Mouse (Mus musculus) midbrain, embryonic 16.5 days (tissue): ENCODE data around the gene Nos3. TPM values are rescaled to one million over a fixed set of nuclear protein-coding genes. Genes with fewer than 3 reads are reported as not detected.

Experiments used
- ATAC-seq: fragments of 200-750 bp; cut with Nextera tagmentation; 2 replicates; pipeline ENCODE4 v1.8.0; 2017; ENCODE audit warnings: moderate TSS enrichment
- H3K27ac ChIP-seq: fragments of 300-500 bp; sonication (generic); 2 replicates; pipeline ENCODE4 v1.5.1; 2014; ENCODE audit warnings: mild to moderate bottlenecking, low read length, mixed read lengths
- H3K27me3 ChIP-seq: fragments of 300-500 bp; sonication (generic); 2 replicates; pipeline ENCODE4 v1.6.1; 2014; ENCODE audit warnings: low read depth, low read length, mixed read lengths; ENCODE audit not compliant: control insufficient read depth, insufficient read depth
- H3K36me3 ChIP-seq: fragments of 300-500 bp; sonication (generic); 2 replicates; pipeline ENCODE4 v1.6.1; 2014; ENCODE audit warnings: mild to moderate bottlenecking, low read length, moderate library complexity, mixed read lengths; ENCODE audit not compliant: control insufficient read depth, insufficient read depth
- H3K4me1 ChIP-seq: fragments of 300-500 bp; sonication (generic); 2 replicates; pipeline ENCODE4 v1.6.1; 2014; ENCODE audit warnings: mild to moderate bottlenecking, low read length, mixed read lengths; ENCODE audit not compliant: control insufficient read depth, insufficient read depth
- H3K4me2 ChIP-seq: fragments of 300-500 bp; sonication (generic); 2 replicates; pipeline ENCODE4 v1.6.1; 2014; ENCODE audit warnings: mild to moderate bottlenecking, low read length, mixed read lengths
- H3K4me3 ChIP-seq: fragments of 300-500 bp; sonication (generic); 2 replicates; pipeline ENCODE4 v1.5.1; 2014; ENCODE audit warnings: low read depth, mild to moderate bottlenecking, low read length, moderate library complexity, mixed read lengths
- H3K9ac ChIP-seq: fragments of 300-500 bp; sonication (generic); 2 replicates; pipeline ENCODE4 v1.6.1; 2014; ENCODE audit warnings: low read depth, low read length, mixed read lengths
- H3K9me3 ChIP-seq: fragments of 300-500 bp; sonication (generic); replicated peaks from 2 replicates; pipeline ENCODE4 v1.6.1; 2014; ENCODE audit warnings: mild to moderate bottlenecking, low read length, mixed read lengths; ENCODE audit not compliant: control insufficient read depth, poor library complexity, severe bottlenecking
- WGBS: fragments of 180-500 bp; shearing (Covaris S2); extraction: QIAGEN DNeasy Blood & Tissue Kit; methylation state at CpG from one replicate; pipeline ENCODE4 v1.1.7; 2014; 5-methylcytosine and 5-hydroxymethylcytosine counted together
- polyA plus RNA-seq: library from polyadenylated mRNA; unstranded; fragments of >200 nt; fragmentation: Nextera tagmentation; extraction: Ambion mirVana; gene quantifications from 2 replicates; pipeline ENCODE4 v1.2.1, GENCODE M21; 2015

Nos3 gene
- polyA plus RNA-seq, 1 experiment from 2014 or later: 8.8 TPM

DNA sequence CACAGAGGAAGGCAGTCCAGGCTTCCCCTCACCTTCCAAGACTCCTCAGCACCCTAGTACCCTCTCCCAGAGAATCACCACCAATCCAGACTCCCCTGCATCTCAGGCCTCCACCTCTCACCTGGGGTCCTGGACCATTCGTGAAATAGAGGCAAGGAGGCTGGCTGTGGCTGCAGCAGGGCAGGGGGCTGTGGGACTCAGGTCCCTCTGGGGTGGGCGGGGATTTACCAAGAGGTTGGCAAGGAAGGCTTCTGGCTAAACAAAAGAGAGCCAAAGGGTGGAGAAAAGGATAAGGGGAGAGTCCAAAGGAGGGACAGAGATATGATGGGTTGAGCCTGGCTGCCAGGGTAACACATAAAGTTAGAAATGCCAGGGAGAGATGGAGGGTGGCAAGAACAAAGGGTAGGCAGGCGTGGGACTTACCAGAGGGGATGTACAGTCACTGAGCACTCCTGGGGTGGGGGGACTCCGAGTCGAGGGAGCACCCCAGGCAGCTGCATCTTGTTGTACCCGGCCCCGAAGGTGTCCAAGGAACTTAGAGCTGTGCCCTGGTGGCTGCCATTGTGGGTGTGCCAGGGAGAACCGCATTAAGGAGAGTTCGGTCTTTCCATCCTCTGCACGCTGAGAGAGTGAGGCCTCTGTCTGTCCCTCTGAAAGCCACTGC is 21.4 kb downstream of the Nos3 start:
- no peaks in the 10 kb centered on the region for H3K9me3 ChIP-seq
- no peak overlapping the region for H3K9ac ChIP-seq
- H3K36me3 ChIP-seq: no peaks in the 10 kb centered on the region
- H3K4me2 ChIP-seq: no peak overlapping the region
- peaks cover 29% of the 10 kb centered on the region for H3K27me3 ChIP-seq
- H3K4me3 ChIP-seq: no peak overlapping the region
- H3K27ac ChIP-seq: no peak overlapping the region
- ATAC-seq: no peak
- peaks cover 25% of the 10 kb centered on the region for H3K4me1 ChIP-seq
- WGBS: 75% methylated on average over 10 of the region's 10 CpGs

DNA sequence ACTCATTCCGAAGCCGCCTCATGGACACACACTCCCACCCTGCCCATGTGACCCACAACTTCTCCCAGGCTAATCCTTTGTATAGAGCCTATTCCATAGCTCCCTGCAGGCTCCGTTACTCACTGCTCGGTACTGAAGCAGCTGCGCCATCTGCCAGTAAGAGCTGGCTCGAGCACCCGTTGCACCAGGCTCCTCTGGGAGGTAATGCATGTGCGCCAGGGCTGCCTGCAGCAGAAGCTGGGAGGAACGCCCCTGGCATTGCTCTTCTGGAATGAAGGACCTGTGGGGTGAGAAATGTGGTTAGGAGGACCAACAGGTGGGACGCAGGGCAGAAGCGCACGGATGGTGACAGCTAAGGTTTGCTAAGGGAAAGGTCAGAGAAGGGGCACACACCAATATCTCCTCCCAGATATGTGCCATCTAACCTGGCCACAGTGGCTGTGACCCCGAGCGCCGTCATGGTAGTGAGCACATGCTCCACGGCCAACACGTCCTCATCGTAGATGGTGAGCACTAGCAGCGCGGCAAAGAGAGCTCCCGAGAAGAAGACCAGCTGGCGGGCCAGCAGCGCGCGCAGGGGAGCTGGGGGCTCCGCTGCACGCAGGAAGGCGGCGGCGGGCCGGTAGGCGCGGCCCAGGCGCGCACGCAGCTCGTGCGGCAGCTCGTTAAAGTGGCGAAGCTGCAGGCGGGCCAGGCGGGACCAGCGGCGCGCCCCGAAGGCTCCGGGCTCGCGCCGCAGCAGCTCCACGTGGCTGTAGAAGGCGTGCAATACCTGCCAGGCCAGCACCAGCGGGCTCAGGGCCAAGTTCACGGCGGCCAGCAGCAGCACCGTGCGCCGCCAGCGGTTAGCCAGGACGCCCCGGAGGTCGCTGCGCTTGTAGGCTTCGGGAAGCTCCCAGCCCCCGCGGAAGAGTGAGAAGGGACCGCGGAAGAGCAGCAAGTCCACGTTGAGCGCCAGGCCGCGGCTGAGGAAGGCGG is 22.9 kb downstream of the Nos3 start:
- peaks cover 23% of the 10 kb centered on the region for H3K4me1 ChIP-seq
- peak overlapping the region; percentile 42 for H3K27ac ChIP-seq
- H3K27me3 ChIP-seq: peaks cover 29% of the 10 kb centered on the region
- peak overlapping the region; percentile 54 for H3K4me3 ChIP-seq
- ATAC-seq: peak; percentile 25; the same call in 1 of the 2 replicates
- H3K4me2 ChIP-seq: peak overlapping the region; percentile 96
- H3K9me3 ChIP-seq: no peaks in the 10 kb centered on the region
- peak overlapping the region; percentile 70 for H3K9ac ChIP-seq
- WGBS: under 1% methylated on average over 68 of the region's 73 CpGs
- H3K36me3 ChIP-seq: no peaks in the 10 kb centered on the region

DNA sequence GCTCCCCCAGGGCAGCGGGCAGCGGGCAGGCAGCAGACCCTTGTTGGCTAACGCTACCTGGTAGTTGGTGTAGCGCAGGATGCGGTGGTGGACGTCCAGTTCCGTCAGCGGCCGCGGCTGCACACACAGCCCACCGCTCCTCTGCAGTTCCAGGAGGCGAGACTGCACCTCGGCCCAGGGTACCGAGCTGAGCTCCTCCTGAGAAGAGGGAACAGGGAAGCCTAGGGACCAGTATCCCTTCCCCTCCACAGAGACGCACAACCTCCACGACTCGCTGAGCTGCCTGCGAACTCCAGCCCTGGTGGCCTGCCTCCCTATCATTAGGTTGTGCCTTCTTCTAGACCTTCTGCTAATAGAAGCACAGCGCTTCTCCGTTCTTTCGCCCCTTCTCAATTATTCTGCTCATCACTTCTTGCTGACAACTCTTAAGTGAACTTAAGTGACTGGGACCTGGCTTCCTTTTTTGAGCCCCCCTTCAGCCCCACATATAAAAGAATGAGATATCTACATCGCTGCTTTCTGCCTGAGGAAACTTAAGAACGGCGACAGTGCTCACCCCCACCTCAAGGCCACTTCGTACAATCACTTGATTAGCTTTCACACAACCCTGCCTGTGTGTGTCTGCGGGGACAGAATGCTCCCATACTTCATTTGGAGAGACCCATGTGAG is 23.8 kb downstream of the Nos3 start:
- Histone ChIP-seq H3K4me2 (peak overlapping the region; percentile 96), H3K36me3 (no peaks in the 10 kb centered on the region), H3K27me3 (peaks cover 29% of the 10 kb centered on the region), H3K4me1 (peaks cover 17% of the 10 kb centered on the region; the same call in 1 of the 2 replicates), H3K9ac (peak overlapping the region; percentile 70), H3K27ac (peak overlapping the region; percentile 42), H3K4me3 (peak overlapping the region; percentile 54), H3K9me3 (no peaks in the 10 kb centered on the region)
- 24% methylated on average over 26 of the region's 26 CpGs for WGBS
- no peak for ATAC-seq

DNA sequence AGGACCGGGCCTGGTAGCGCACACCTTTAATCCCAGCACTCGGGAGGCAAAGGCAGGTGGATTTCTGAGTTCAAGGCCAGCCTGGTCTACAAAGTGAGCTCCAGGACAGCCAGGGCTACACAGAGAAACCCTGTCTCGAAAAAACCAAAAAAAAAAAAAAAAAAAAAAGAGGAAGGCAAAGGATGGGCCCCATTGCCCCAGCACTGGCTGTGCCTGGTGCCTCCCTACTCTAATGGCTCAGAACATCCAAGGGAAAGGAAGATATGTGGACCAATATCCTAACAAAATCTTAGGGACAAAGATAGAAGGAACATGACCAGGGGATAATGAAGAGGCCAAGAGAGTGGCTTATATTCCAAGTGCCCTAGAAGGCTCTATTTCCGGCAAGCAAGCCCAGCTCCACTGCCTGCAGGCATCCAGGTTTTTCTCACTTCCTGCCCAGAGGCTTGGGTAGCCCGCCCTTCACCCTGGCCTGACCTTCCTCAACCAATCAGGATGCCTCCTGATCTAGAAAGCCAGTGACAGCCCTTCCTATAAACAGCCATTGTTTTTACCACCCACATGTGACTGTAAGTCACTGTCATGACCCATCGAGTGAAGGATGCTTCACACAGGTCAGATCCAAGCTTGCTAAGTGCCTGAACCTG is 24.5 kb downstream of the Nos3 start:
- no peak overlapping the region for H3K4me2 ChIP-seq
- peaks cover 13% of the 10 kb centered on the region; the same call in 1 of the 2 replicates for H3K4me1 ChIP-seq
- ATAC-seq: no peak
- no peak overlapping the region for H3K9ac ChIP-seq
- peaks cover 29% of the 10 kb centered on the region for H3K27me3 ChIP-seq
- H3K27ac ChIP-seq: no peak overlapping the region
- H3K9me3 ChIP-seq: no peaks in the 10 kb centered on the region
- no peaks in the 10 kb centered on the region for H3K36me3 ChIP-seq
- WGBS: 62% methylated on average over 6 of the region's 7 CpGs
- H3K4me3 ChIP-seq: no peak overlapping the region

DNA sequence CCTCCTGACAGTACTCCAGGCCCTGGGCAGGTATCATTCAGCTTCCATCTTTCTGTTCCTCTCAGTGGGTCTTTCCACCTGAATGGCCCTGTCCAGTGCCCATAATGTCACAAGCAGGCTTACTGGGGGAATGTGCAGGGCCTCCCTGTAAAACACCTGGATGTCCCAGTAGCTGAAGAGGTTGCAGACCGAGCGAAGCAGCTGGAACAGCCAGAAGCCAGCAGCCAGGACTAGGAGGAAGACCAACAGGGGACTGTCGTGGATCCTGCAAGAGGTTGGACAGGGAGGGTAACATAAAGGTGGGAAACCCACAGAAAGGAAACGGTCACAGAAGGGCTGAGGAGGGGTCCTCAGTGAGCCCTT is 25.0 kb downstream of the Nos3 start:
- no peaks in the 10 kb centered on the region for H3K9me3 ChIP-seq
- H3K9ac ChIP-seq: no peak overlapping the region
- peaks cover 29% of the 10 kb centered on the region for H3K27me3 ChIP-seq
- WGBS: 77% methylated on average over 4 of the region's 4 CpGs
- H3K4me1 ChIP-seq: peaks cover 13% of the 10 kb centered on the region; the same call in 1 of the 2 replicates
- H3K36me3 ChIP-seq: no peaks in the 10 kb centered on the region
- H3K4me3 ChIP-seq: no peak overlapping the region
- no peak for ATAC-seq
- no peak overlapping the region for H3K27ac ChIP-seq
- H3K4me2 ChIP-seq: no peak overlapping the region

DNA sequence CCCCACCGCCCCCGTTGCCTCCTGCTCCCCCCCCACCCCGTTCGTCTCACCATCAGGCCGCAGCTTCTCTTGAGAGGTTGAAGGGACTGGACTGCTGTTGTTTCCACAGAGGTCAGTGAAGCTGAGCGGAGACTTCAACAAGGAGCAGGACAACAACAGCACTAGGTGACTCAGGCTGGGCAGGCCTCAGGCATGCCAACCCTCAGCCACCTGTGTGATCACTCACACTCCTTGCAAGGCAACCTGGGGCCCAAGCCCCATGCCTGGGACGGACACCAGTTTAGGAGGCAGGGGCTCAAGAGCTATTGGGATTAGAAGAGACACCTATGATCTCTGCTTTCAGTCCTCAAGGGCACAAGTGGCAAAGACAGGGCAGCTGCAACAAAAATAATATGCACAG is 27.3 kb downstream of the Nos3 start, which contains the start of gene Atg9b:
Atg9b (minus strand) TSS at position 280 of the 400 bp plus-strand sequence.
- ATAC-seq: no peak
- H3K9me3 ChIP-seq: no peaks in the 10 kb centered on the region
- no peak within 1 kb of the TSS for H3K4me3 ChIP-seq
- WGBS: 86% methylated on average over 7 of the region's 7 CpGs
- no peak within 1 kb of the TSS for H3K27ac ChIP-seq
- peaks cover 16% of the 10 kb centered on the region; the same call in 1 of the 2 replicates for H3K4me1 ChIP-seq
- peaks cover 20% of the 10 kb centered on the region for H3K27me3 ChIP-seq
- no peak within 1 kb of the TSS for H3K4me2 ChIP-seq
- H3K36me3 ChIP-seq: no peaks in the 10 kb centered on the region
- no peak within 1 kb of the TSS for H3K9ac ChIP-seq

DNA sequence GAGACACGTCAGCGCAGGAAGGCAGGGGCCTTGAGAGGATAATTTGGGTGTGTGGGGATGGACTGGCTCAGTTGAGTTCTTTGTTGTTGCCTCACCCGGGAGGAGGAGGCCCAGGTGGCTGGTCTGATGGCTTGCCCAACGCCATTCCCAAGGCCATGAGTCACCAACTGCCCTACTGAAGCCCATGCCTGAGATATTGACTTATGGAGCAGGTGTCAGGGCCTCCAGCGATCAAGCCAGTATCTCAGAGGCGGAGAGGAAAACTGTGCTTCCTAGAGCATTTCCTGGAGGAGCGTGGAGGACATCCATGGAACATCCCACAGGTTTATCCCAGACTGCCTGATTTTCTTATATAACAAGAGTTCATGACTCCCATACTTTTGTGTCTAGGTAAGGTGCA is 28.1 kb downstream of the Nos3 start:
- Histone ChIP-seq H3K4me2 (no peak overlapping the region), H3K36me3 (no peaks in the 10 kb centered on the region), H3K27me3 (peaks cover 11% of the 10 kb centered on the region), H3K27ac (no peak overlapping the region), H3K9ac (no peak overlapping the region), H3K9me3 (no peaks in the 10 kb centered on the region), H3K4me1 (peaks cover 11% of the 10 kb centered on the region; the same call in 1 of the 2 replicates), H3K4me3 (no peak overlapping the region)
- 85% methylated on average over 7 of the region's 7 CpGs for WGBS
- no peak for ATAC-seq

DNA sequence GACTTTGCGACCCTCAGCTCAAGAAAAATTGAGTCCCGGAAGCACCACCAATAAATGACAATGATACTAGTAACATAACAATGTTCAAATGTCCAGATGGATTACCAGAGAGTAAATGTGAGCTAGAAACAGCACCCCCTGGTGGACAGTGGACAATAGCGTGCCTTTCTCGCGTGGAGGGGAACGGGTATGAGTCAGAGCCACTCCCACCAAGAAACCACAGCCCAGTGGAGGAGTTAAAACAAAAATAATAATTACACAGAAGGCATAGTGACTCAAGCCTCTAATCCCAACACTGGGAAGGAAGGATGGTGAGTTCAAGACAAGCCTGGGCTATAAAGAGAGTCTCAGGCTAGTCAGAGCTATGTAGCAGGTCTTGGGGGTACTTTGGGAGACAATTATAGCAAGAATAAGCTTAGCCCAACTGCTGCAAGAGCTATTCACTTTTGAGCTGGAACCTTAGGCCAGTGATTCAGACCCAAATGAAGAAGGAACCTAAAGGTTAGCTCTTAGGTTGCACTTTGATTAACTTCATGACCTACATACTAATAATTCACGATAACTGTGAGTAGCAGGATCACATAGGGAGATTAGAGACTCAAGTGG is 28.9 kb downstream of the Nos3 start, which contains the start of gene Abcb8:
Abcb8 (plus strand) TSS at position 272 of the 606 bp plus-strand sequence.
- peak within 1 kb of the TSS; percentile 54 for H3K4me3 ChIP-seq
- H3K36me3 ChIP-seq: no peaks in the 10 kb centered on the region
- H3K4me2 ChIP-seq: peak within 1 kb of the TSS; percentile 59
- peaks cover 11% of the 10 kb centered on the region for H3K27me3 ChIP-seq
- peak within 1 kb of the TSS; percentile 73 for H3K9ac ChIP-seq
- peaks cover 5% of the 10 kb centered on the region; the same call in 1 of the 2 replicates for H3K4me1 ChIP-seq
- H3K27ac ChIP-seq: peak within 1 kb of the TSS; percentile 90
- 22% methylated on average over 7 of the region's 7 CpGs for WGBS
- no peak for ATAC-seq
- H3K9me3 ChIP-seq: no peaks in the 10 kb centered on the region
